Mouse (Mus musculus) spleen, embryonic (tissue): ENCODE results near the gene Ccnl1.

ENCODE experiments used
- CTCF ChIA-PET: fragments of 350-600 bp; sonication (Branson Sonifier 250); formaldehyde crosslinking; loops from one replicate; lab custom pipeline; 2022; lab: Charles Lee

Ccnl1 gene

DNA sequence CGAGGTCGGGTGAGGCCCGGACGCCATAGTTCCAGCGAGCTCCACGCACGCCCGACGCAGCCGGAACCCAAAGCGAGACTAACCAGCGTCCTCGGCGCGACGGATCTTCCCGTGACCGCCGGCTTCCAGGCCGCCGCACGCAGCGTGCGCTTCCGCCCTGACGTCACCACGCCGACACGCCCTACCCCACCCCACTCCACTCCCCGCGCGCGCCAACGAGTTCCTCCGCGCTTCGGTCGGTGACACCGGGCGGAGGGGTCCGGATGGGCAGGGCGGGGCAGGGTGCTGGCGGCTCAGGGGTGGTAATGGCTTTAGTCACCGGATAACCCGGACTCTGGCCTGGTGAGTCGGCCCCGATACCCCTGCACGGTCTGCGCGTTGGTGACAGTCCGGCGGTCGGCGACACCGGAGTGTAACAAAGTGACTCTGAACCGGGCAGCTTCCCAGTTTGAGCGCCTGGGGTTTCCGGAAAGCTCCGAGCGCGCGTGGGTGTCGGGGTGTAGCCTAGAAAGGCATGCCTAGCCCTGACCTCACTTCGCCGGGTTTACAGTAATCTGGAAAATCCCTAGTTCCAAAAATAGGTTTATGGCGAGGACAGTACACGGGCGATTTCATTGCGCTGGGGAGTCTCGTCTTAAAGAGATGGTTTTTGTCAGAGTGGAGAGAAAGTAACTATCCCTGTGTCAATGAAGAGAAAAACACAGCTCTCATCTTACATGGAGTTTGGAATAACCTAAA is at the start of gene Ccnl1:
Gene Ccnl1 (minus strand): TSS at position 148 of the 738 bp plus-strand sequence.
- CTCF ChIA-PET: interaction anchor here (3.5 kb wide), 1 partner anchor 17 kb away, joined by 17 read pairs; no protein-coding TSS in a partner anchor

DNA sequence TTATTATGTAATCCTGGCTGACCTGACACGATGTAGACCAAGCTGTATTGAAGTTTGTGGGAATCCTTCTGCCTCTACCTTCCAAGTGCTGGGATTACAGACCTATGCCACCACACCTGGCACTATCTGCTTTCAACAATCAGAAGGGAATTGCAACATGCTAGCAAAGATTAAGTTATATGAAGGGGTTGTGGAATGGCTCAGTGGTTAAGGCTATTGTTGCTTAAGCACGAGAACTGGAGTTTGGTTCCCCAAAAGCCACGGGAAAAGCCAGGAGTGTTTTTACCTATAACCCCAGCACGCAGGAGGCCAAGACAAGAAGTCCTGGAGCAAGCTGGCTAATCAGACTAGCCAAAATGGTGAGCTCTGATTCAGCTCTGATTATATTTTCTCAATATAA is 46.9 kb upstream of the Ccnl1 start:
- CTCF ChIA-PET: no interaction called here

DNA sequence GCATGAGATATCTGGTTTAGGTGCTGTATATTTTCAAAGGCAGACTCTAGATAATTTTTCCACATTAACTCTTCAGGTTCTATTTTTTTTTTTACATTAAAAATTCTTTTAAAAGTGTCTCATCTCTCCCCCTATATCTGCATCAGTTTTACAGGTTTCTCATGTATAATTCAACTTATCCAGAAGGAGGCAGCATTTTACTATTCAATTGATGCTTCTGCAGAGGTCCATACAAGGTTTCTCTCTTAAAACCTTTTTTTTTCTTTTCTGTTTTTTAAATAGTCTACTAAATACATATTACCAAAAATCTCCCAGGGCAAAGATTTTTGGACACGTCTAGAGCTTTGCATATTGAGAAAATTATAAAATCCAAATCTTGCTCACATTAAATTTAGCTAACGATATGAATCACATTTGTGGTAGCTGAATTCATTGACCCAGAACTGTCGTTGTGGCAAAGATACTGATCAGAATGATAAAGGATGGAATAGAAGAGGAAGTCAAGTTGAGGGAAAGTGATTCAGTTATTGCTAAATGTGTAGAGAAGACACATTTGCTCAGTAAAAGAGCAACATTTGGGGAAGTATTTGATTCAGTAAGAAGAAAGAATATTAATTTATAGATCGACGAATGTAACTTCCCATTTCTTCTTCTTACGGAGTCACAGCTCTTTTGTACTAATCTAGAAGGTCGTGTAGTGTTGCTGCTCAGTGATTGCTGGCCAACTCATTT is 46.3 kb upstream of the Ccnl1 start:
- CTCF ChIA-PET: no interaction called here

DNA sequence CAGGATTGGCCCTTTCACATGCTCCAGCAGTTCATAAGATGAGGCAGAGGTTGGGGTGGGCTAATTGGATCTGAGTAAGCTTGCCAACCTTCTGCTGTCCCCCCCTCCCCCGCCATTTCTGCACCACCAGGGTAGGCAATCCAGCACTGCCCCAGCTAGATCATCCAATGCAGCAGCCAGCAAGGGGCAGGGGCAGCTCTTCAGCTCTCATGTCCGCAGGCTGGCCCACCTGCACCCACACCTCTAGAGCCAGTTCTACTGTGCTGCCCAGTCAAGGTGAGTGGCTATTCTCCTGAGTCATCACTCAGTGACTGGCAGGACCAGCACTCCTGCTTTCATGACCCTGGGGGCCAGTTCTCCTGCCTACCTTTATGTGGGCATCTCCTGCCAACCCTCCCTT is 42.4 kb upstream of the Ccnl1 start:
- CTCF ChIA-PET: interaction anchor here (0.6 kb wide), 1 partner anchor 91 kb away, joined by 4 read pairs; no protein-coding TSS in a partner anchor

DNA sequence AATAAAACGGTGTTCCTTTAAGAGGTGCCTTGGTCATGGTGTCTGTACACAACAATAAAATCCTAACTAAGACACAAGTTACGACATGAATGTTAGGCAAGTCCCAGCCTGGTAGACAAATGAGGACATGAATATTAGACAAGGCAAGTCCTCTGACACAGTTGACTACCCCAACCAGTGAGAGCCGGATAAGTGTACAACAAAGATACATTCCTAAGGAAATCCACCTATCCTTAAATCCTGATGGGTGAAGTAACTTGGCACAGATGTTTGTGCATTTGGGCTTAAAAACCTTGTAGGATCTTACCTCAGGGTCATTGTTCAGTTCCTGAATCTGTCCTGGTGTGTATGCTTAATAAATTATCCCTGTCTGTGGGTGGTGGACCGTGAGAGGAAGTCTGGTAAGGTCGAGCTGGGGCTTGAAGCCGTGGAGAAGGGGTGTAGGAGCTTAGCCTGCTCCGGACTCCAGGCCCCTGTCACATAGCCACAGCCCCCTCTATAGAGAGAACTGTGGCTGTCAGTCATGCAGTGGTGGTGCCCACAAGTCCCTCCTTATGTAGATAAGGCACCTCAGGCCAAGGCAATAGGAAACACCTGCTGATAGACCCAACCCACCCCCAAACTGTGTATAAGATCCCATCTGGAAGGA is 39.4 kb upstream of the Ccnl1 start:
- CTCF ChIA-PET: no interaction called here

DNA sequence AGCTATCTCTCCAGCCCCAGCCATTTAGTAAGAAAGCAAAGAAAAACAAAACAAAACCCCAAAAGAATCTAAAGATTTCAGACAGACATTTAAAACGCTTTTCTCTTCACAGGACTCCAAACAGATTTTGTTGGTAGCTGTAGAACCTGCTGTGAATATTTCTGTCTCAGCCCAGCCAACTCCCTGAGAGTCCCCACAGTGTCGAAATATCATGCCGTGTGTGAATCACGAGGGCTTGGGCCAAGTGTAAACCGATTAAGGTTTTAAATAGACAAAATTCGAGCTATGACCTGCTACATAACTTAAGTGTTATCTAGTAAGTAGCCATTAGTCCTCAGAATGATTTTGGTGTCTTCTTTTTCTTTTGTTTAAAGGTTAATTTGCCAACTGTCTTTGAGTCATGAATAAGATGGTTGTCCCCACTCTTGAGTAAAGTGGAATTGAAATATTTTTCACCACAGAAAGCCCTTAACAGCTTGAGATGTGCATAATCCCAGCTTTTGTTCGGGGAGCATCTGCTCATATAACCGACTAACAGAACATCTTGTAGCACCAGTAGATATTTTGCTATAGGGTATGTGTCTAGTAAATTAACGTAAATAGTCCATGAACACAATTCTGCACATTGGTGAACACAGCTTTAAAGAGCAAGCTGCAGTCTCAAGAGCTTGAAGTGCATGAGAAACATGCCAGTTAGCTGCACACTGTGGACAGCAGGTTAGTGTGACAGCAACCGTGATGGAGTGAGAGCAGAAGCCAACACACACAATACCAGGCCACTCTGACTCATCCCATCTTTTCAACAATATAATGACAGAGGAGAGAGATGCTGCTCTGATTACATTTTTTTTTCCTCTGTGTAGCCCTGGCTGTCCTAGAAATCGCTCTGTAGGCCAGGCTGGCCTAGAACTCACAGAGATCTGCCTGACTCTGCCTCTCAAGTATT is 34.6 kb upstream of the Ccnl1 start:
- CTCF ChIA-PET: no interaction called here

DNA sequence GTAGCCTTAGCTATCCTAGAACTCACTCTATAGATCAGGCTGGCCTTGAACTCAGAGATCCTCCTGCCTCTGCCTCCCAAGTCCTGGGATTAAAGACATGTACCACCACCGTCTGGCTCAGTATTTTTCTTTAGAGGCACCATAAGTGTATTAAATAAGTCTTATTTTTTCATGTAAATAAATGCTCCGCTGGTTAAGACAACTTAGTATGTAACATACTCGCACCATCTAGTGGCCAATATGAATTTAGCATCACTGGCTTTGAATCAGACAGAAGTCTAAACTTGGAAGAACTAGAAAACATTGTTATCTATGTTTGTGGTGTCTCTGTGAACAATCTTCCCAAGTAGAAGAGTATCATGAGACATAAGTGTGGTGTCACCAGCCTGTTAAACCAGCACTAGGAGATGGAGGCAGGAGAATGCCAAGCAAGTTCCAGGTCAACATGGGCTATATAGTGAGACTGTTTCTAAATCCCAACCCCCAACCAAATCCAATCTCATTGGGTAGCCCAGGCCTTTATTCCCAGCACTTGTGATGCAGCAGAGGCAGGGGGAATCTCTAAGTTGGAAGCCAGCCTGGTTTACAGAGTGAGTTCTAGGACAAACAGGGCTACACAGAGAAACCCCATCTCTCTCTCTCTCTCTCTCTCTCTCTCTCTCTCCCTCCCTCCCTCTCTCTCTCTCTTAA is 33.1 kb upstream of the Ccnl1 start:
- CTCF ChIA-PET: interaction anchor here (0.9 to 1.6 kb wide), 2 partner anchors 14 to 62 kb away, joined by 4 to 5 read pairs; no protein-coding TSS in a partner anchor

DNA sequence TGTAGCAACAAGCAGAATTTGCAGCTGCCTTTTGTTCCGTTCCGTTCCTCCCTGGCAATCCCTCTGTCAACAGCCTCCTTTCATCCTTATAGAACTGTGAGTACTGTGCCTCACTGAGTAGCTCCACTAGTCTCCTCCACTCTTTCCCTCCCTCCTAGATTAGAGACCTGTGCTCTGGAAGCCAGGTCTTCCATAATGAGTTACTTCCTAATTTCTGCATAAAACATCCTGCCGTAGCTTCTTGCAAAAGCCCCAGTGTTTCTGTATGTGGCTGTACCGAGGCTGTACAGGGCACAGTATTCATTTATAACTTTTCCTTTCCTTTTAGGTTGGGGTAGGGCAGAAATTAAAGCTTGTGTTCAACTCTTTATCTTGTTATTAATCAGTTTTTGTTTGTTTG is 32.5 kb upstream of the Ccnl1 start:
- CTCF ChIA-PET: interaction anchor here (0.9 to 1.6 kb wide), 2 partner anchors 14 to 61 kb away, joined by 4 to 5 read pairs; no protein-coding TSS in a partner anchor

DNA sequence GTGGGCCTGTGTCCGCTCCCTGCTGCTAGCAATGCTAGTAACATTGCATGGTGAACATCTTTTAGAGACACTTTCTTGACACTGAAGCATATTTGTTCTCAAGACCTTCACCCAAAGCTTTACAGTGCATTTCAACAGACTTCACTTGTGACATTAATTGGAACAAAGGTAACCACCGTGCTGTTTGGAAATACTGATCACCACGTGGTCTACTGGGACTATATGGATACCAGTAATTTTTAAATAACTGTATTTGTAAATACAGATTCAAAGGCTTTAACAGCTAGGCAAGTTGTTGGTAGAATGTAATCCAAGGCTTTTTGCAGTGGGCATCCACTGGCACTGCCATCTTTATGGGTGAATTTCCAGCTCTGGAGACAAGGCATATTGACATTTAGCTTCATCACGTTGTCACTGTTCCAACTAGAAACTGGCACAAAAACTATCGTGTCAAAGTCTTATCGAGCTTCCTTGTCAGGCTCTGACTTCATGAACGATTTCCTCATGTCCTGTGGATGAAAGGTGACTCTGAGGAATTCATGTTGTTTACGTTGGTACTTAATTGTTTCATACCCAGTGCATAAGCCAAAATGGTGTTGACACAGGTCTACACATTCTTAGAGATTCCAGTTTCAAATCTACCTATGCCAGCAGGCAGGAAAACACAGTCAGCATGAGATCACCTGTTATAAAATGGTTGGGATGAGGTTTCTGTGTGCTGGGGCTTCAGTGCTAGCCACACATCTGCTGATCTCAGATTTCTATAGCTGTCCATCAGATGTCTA is 30.9 kb upstream of the Ccnl1 start:
- CTCF ChIA-PET: no interaction called here

DNA sequence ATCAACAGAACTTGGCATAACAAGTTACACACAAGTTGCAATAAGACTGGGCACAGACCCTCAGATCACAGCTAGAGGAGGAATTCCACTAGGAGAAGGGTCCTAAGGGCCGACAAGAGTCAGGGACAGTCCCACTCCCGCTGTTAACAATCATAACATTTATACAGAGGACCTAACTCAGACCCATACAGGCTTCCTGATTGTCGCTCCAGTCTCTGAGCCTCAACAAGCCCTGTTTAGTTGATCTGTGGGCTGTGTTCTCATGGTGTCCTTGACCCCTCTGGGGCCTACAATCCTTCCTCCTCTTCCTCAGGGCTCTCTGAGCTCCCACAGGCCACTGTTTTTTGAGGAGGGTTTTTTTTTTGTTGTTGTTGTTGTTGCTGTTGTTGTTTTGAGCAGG is 18.2 kb upstream of the Ccnl1 start:
- CTCF ChIA-PET: interaction anchor here (1.0 kb wide), 1 partner anchor 14 kb away, joined by 4 read pairs; no protein-coding TSS in a partner anchor

DNA sequence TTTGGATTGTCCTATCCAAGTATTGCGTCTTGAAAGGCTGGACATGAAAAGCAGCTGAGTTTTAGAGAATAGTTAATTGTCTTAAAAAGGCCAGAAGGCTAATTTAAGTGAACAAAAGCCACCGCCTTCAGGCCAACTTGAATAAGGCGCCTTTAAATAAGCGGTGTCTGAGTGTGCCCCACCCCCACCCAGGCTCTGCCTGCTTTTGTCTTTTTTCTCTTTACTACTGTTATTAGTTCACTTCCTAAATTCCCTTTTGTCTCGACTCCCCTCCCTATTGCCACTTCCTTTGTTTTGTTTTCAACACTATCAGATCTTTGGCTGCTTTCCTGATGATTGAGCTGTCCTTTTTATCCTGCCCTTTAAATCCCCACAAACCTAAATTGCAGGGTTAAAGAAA is 17.3 kb upstream of the Ccnl1 start:
- CTCF ChIA-PET: interaction anchor here (0.7 to 2.4 kb wide), 3 partner anchors 11 to 22 kb away, joined by 3 to 17 read pairs (median 3); partner anchors contain the start of gene Ccnl1

DNA sequence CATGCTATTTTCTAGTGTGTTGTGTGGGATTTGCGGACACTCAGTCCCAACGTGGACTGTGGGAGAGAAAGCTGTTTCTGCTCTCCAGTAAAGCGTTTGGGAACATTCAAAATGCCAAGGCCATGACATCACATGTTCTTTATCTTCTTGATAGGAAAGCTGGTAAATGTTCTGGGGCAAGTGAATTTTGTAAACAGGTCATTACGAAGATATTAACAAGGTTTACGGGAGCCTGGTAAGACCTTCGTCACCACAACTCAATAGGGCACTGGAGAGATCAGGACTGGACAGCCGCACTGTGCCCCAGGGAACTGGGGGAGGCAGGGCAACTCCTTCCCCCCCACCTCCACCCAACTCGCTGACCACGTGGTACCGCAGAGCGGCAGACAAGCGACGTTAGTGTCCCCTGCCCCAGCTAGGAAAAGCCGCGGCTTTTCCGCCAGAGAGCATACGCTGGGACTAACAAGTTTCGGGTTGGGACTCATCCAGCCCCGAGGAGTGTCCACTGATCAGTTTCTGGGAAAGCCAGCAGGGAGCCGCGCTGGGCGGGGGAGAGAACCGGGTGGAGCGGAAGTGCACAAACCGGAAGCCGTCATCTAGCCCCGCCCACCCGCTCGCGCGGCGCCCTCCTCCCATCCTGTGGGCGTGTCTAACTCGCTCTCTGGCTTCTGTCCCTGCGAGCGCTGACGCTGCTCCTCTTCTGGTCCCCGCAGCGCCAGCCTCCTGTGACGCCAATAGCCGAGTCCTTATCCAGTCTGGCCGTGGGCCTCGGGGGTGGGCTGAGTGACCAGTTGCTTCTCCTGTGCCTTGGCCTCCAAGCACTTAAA is 16.4 kb upstream of the Ccnl1 start:
- CTCF ChIA-PET: interaction anchor here (0.7 to 2.4 kb wide), 2 partner anchors 10 to 16 kb away, joined by 3 to 17 read pairs; partner anchors contain the start of gene Ccnl1

DNA sequence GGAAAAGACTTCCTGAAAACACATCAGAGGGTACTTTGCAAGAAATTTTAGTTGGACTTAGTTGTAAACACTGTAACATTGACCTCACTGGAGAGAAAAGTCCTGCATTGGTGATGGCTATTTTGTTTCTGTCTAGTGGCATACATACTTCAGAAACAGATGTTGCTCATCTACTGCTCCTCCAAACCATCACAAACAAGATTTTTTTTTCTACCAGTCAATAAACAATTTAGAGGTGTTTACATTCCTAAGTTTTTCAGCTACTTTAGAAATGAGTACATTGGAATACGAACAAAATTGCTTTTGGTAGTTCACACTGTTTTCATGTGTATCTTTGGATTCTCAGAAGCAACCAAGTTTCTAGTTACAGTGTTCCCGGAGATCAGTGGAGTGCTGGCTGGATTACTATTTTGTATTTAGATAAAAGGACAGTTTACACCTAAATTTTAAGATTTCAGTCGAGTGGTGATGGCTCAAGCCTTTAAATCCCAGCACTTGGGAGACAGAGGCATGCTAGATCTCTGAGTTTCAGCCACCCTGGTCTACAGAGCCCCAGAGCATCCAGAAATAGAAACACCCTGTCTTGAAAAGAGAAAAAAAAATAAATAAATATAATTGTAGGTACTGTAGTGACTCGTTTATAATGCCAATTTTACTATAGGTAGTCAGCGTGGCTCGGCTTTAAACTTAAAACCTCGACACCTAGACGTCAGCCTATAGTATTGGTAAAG is 15.6 kb upstream of the Ccnl1 start:
- CTCF ChIA-PET: interaction anchor here (2.4 kb wide), 1 partner anchor 15 kb away, joined by 17 read pairs; the partner anchor contains the start of gene Ccnl1

DNA sequence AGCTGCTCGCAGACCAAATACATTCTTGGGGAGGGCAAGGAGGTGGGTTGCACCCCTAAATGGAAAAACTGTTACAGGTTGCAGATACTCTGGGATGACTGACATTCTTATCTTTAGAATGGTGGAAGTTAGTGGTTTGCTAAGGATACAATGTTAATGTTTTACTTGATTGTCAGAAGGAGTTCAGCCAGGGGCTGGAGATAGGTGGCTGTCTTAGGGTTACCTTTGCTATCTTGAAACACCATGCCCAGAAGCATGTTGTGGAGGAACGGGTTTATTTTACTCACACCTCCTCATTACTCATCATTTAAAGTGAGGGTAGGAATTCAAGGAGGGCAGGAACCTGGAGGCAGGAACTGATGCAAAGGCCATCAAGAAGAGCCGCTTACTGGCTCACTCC is 11.1 kb upstream of the Ccnl1 start:
- CTCF ChIA-PET: no interaction called here

DNA sequence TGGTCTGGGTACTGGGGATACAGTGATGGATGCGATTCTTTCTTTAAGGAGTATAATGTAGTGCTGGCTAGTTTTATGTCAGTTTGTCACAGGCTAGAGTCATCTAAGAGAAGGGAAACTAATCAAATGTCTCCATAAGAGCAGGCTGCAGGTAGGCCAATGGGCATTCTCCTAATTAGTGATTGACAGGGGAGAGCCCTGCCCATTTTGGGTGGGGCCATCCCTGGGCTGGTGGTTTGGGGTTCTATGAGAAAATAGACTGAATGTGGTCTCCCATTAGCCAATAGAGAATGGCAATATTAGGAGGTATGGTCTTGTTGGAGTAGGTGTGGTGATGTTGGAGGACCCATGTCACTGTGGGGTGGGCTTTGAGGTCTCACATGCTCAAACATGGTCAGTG is 8.3 kb upstream of the Ccnl1 start:
- CTCF ChIA-PET: no interaction called here

DNA sequence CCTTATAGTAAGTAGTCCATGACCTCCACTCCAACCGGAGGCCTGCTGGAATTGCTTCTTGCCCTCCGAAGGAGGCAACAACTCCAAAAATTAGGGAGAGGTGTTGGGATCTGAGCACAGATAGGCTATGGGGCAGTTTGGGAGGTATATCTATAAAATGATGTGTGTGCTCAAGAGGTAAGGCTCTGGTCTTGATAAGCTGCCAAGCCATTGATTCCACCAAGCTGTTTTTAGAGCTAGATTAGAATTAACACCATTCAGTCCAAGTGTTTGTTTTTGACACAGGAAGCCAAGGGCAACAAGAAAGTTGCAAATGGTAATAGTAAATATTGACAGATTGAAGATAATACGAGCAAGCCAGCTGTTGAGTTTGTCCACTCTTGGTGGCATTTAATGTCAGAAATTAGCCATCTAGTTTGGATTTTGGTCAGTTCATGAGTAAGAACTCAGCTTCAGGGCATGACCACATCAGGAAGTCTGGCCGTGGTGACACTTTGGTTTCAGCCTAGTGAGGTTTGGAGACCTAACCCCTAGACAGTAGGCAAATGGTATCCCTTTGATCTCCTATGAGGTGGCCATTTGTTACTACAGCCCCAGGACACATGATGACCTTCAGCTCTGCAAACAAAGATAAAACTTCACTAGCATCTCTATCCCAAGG is 4.4 kb upstream of the Ccnl1 start:
- CTCF ChIA-PET: no interaction called here

DNA sequence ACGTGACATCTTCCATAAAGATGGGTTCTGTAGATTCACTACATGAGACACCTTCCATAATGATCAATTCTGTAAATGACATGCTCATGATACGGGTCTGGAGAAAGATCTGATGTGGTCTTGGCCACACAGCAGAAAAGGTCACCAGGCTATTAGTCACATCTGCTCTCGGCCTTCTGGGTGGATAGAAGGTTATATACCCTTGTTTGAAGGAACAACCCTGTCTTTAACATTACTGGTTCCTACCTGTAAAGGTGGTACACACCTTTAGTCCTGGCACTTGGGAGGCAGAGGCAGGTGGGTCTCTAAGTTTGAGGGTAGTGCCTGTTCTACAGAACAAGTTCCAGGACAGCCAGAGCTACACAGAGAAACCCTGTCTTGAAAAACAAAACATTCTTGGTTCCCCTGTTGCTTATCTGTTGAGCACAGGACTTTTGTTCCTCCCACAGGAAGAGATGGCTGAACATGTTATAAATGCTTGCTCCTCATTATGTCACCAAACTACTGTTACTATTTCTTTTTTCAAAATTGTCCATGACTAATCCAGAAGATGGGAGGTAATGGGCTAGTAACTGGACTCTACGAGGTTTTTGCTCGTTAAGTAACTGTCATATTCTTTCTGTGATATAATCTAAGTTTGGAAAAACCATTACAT is 2.4 kb upstream of the Ccnl1 start:
- CTCF ChIA-PET: interaction anchor here (3.5 kb wide), 1 partner anchor 14 kb away, joined by 17 read pairs; no protein-coding TSS in a partner anchor
